Mouse (Mus musculus) ovary, postnatal 14 days (tissue): ENCODE data around the gene Trub1.

Experiments
- DNase-seq: peaks from one replicate; pipeline ENCODE4 v3.0.0; 2022; ENCODE audit warnings: low spot score

Trub1 gene

DNA sequence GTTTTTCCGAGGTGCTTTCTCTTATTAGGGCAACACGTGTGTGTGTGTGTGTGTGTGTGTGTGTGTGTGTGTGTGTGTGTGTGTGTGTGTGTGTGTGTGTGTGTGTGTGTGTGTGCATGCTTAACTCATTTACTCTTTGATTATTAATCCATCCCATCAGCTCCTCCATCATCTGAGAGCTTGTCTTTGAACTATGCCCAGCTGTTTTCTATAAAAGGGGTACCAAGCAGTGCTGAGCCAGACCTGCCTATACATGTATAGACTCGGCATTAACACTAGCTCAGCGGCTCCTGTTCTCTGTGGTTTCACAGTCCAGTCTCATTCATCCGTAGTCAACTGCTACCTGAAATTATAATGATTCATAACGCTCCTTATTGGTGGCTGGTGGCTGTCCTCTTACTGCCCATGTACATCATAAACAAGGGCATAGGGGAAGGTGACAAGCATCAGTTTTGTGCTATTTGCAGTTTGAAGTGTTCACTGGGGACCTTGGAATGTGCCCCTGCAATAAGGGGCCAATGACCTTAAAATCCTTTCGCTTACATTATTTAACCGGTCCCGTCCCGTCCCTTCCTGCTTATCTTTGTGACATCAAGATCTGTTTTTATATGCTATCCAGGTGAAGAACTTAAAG is 45.5 kb downstream of the Trub1 start:
- no peak for DNase-seq

DNA sequence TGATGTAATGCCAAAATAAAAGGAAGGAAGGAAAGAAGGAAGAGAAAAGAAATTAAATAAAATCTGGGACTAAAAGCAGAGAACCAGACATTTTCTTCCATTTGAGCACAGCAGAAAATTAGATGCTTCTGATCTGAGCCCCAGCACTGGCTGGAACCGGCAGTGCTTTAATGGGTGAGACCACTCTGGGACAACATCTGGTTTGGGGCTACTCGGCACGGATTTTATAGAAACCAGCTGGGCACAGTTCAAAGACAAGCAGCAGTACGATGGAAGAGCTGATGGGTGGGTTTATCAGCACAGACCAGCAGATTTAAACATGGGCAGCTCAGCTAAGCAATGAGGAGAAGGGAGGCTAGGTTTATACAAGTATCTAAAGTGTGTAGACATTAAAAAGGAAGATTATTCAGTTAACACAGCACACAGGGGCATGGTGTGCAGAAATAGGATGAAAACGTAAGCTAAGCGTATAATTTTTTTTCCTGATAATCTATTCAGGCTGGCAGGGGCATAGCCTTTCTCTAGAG is 46.2 kb downstream of the Trub1 start:
- DNase-seq = no peak

DNA sequence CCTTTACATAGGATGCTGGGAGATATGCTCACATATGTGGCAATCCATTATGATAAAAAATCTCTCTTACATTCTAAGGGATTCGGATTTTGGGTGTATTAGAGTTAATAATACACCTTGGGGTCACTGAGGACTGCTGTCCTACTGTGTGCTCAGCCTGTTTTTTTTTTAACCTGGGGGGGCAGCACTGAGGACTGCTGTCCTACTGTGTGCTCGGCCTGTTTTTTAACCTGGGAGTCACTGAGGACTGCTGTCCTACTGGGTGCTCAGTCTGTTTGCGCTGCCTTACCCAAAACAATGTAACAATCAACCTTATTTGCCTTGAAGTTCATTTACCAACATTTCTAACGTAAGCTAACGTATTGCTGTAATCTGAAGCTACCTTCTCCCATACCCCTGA is 47.5 kb downstream of the Trub1 start:
- DNase-seq = no peak

DNA sequence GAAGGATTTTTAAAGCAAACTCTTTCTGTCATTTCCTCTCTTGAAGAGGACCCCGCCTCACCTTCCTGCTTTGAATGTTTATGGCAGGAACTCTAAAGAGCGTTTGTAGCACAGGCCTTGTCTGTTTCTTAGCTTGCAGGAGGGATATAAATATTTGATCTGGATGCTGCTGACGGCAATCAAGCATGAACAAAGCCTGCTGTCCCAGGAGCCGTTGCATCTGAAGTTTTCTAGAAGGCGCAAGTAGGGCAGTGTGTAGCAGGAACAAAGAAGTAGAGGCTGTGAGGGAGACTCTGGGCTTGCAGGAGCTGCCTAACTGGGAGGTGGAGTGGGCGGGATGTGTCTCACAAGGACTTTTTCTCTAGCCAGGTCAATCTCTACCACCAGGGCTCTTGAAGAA is 50.4 kb downstream of the Trub1 start:
- DNase-seq = no peak

DNA sequence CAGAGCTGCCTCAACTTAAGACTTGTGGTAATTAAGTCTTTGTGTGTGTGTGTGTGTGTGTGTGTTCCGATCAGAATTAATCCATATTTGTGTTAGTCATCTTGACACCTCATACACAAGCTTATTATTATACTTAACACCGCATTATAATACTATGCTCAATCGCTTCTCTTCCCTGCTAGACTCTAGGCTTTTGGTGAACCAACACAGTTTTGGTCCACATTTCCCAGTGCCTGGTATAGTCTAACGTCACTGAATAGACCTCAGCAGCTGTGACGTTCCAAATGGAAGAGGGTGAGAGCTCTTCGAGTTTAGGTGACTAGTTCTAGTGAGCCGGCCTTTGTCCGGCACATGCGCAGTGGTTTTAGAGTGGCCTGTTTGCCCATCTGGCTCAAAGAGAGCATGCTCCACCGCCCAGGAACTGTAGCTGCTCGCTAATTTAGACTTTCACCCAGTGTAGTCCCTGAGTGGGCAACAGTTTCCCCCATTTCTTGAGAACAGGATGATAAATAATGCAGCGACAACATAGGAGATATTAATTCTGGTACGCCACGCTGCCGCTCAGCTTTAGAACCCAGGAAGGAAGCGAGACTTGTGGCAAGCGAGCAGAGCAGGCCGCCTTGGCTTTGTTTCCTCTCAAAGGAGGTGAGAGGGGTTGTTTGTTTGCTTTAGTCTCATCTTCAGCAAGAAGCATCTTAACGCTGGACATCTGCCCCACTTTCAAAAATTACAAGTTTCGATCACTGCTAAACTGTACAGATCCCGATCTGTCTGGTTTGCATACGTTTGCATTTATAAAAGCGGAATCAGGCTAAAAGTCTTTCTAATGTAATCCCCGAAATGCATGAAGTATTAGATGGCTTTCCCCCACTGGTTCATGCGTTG is 52.6 kb downstream of the Trub1 start:
- no peak for DNase-seq

DNA sequence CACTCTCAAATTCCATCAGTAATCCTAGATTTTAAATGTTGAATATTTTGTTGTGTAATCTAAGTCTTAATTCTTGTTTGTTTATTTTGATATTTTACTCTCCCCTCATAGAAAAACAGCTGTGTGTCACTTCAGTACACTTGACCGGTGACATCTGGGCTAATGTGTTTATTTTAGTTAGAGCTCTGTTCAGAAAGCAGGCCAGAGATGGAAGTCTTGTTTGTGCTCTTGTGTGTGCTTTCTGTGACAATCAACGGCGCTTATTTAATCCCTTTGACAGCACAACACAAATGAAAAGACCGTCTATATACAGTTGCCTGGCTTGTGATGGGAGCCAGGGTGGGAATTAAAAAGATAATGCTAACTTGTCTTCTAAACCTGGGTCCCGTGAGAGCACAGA is 53.9 kb downstream of the Trub1 start:
- no peak for DNase-seq

DNA sequence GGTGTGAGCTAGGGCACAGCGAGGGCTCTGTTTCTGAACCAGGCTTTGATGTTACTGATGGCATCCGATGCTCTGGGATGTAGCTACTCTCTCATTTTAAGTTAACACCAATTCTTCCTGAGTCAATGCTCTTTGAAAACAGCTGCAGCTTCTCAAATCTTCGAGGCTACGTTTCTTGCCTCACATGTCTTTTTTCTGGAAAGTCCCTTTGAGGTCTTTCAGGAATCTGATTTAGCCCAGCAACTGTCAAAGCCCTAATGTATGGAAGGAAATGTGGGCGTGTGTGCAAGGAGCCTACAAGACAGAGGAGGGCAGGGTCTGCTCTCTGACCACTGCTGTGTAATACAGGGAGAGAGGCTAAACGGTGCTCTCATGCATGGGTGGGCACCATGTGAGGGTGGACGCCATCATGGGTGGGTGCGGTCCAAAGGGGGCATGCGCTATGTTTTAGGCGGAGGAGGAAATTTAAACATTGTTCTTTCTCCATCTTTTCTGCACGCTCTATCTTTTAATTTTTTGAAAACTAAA is 55.6 kb downstream of the Trub1 start:
- no peak for DNase-seq

DNA sequence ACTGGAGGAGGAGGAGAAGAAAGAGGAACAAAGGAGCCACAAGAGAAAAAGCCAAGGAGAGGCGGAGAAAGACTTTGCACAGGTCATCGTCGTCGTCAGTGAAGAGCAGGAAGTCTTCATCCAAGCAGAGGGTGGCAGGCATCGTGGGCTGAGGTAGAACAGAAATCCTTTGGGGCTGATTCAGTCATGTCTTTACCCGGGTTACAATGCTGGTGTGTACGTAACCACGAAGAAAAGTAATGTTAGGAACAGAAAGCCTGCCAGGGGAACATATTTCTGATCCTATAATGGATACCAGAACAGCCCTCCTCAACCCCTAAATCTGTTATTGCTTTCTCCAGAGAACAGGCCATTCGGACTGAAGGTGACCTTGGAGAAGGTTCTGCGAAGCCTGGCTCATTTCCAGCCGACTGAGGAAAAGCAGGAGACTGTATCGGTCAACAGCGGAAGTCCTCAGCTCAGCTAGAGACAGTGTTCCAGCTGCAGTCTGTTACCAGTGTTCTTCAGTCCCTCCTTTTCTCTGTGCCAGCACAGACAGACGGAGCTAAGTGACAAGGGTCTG is 57.1 kb downstream of the Trub1 start:
- DNase-seq = peak; percentile 48

DNA sequence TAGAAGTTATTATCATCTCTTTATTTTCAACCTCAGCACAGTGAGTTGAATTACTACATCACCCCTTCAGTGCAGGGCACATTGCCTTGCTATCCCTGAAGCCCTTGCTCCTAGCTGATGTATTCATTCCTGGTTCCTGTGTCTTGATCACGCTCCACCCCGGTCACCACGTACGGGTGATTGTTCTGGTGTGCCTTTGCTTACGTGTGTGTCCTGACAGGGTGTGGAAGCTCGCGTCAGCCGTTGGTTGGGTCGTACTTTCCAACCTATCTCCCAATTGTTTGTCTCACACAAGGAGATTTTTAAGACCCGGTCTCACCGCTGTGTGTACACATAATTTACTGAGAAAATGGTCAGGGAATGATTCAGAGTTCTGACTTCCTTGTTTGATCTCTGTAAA is 58.1 kb downstream of the Trub1 start:
- DNase-seq = no peak

DNA sequence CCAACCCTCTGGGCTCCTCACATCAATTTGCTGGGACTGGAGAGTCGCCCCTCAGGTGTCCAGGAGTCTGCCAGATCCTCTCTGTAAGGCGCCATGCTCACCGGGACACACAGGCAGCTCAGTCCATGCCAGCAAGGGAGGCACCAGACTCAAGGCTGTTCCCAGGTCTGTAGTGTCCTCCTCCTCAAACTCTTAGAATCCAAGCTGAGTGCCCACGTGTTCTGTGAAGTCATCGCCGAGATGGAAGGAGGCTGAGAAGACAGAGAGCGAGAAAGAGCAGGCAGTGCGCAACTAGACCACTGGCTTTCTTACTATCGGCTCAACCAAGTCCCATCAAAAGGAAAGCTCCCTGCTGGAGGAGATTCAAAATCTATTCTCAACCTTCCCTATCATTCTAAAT is 60.4 kb downstream of the Trub1 start:
- DNase-seq = no peak

DNA sequence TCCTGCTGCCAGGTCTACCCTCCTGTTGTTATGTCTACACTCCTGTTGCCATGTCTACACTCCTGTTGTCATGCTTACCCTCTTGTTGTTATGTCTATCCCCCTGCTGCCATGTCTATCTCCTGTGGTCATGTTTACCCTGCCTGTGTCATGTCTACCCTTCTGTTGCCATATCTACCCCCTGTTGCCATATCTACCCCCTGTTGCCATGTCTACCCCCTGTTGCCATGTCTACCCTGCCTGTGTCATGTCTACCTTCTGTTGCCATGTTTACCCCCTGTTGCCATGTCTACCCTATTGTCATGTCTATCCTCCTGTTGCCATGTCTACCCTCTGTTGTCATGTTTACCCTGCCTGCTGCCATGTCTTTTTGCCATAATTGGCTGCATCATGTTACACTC is 69.0 kb downstream of the Trub1 start:
- DNase-seq = no peak

DNA sequence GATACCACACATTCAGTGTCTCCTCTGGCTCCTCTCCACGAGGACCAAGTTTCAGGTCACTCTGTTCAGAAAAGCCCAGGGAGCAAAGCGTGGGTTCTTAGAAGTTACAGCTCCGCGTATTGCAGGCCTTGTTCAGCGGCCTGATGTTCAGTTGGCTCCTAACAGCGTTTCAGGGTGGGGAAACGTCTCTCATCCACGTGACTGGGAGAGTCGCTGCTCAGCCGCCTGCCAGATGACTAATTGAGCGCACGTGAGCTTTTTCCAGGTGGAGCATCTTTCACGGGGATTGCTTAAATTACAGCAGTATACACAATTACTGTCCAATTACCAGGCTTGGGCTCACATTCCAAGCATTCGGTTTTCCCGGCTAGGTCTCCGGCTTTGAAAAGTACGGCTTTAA is 70.7 kb downstream of the Trub1 start:
- no peak for DNase-seq

DNA sequence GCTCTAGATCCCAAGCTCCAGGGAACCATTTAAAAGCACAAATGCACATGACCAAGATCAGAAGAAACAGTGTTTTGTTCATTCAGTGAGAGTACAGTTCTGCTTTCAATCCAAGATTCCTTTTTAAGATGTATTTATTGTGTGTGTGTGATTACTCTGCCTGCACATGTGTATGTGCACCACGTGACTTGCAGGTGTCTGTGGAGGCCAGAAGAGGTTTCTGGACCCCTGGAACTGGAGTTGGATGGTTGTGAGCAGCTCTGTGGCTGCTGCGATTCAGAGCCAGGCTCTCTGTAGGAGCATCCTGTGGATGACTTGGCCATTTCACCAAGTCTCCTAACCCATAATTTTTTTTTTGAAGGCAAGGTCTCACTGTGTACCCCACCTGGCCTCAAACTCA is 73.0 kb downstream of the Trub1 start:
- no peak for DNase-seq

DNA sequence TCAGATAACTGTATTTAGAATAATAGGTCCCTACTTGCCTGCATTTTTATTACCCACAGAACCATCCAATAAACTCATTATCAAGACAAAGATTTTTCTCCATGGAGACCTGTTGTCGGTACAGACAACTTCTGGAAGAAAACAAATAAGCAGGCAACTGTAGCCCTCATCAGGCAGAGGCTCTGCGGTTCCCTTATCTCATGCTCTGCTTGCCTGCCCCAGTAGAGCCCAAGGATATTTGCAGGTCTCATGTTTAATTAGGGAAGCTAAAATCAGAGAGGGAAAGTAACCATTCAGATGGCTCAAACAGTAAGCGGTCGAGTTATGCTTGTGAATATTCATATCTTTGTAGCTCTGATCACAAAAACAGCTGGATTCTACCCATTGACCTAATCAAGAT is 77.5 kb downstream of the Trub1 start:
- no peak for DNase-seq

DNA sequence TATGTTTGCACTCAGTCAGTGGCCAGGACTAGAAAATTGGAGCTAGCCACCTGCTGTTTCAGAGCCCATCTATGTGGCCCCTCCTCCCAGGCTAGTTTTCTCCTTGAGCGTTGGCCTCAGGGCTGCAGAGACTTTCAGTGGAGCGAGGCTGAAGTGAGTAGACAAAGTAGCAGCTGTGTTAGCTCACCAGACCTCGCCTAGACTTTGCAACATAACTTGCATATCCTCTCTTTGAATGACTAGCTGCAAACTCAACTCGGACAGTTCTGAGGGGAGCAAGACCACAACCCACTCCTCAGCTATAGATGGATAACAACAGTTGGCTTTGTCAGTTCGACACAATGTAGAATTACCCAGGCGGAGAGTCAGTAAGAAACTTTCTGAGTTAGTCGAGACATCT is 81.5 kb downstream of the Trub1 start:
- no peak for DNase-seq

DNA sequence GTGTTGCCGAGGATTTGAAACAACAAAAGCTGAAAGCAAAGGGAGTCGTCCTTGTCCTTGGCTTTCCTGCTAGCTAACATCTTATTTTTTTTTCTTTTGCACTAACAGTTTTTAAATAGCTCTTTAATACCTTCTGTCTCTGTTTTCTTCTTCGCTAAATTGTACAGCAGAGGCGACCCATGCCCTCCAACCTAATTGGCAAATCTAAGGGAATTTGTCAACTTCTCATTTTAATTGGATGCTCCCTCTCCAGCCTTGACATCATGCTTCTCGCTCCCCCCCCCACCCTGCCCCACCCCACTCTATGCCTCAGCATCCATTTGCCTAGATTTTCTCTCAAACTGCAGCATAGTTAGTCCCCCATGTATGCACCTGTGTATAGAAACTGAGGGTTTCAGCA is 83.8 kb downstream of the Trub1 start:
- no peak for DNase-seq

DNA sequence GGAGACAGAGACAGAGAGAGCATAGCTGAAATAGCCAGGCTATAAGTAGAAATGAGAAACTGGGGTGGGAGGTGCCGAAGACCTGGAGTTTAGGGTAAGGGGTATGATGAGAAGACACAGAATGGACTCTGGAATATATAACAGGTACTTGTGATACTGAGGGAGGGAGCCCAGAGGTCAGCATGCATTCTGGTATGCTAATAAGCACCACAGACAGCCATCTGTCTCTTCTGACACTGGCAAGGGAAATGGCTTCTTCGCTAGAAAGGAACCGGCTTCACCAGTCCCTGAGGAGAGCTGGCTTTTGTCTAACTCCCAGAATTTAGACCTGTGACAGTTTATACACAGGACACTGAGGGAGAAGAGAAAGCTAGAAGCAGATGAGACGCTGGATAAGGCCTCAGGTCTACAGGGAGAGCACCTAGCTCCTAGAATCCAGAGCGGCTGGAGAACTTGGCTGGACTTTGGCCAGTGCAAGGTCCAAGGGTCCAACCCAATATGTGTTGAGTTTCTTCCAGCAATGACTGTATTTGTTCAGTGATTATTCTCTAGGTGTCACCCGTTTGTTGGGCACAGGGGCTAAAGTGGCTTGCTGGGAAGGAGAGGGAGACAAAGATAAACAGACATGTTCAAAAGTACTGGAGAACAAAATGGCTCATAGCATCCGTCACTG is 84.9 kb downstream of the Trub1 start:
- DNase-seq = no peak

DNA sequence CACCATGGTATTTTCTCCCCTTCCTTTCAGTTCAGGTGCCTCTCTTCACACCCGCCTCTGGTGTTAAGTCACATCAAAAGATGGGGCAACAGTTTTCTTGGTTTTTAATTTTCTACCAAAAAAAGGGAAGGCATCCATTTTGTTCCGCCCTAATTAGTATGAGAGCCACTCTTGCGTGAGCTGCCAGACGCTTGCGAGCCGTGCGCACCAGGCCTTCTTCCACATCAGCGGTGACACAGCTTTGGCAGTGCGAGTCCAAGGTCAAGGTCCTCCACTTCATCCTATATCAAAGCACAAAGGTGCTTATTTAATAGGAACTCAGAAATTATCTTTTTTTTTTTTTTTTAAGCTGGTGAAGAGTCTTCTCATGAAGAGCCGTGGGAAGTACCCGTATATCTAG is 87.4 kb downstream of the Trub1 start:
- no peak for DNase-seq
